Comparison of ENCODE assay signal across 15 mouse cellular contexts in genomic region chr11:43632566-43632965, GRCm38 (mm10). TPM values are rescaled to one million over a fixed set of nuclear protein-coding genes. Genes with fewer than 3 reads are reported as not detected.
A peak's percentile ranks its signal among the peaks of the same experiment; 100 is the strongest.
DNase-seq lines count a peak whose midpoint lies in the region; ATAC-seq and TF ChIP-seq lines count a peak whose summit lies in the region.
"Had no signal": no experiment of that assay in that cellular context is flagged by ENCODE, and none has a peak within 500 bp of the region (broad histone marks: within the 10 kb centered on the region; RNA-seq: fewer than 3 reads in every experiment).

No protein-coding gene starts in this region.

- WGBS in hindbrain, embryonic 15.5 days: 68% methylated on average over 4 of the region's 4 CpGs
- WGBS in hindbrain, embryonic 14.5 days: 67% methylated on average over 4 of the region's 4 CpGs
- WGBS in midbrain, embryonic 13.5 days: 53% methylated on average over 4 of the region's 4 CpGs
- WGBS in midbrain, embryonic 10.5 days: 56% methylated on average over 4 of the region's 4 CpGs

- H3K36me3 ChIP-seq in hindbrain, embryonic 15.5 days: no peaks in the 10 kb centered on the region
- H3K36me3 ChIP-seq in hindbrain, embryonic 14.5 days (replicated peaks; ENCODE audit: control insufficient read depth, insufficient read depth): no peaks in the 10 kb centered on the region
- no peaks in the 10 kb centered on the region for H3K36me3 ChIP-seq in midbrain, embryonic 13.5 days
- H3K36me3 ChIP-seq in midbrain, embryonic 10.5 days: no peaks in the 10 kb centered on the region
- no peaks in the 10 kb centered on the region for H3K36me3 ChIP-seq in myocyte (ENCODE audit: control insufficient read depth, insufficient read depth)
- H3K36me3 ChIP-seq: G1E; limb, embryonic 12.5 days had no signal

- no peak overlapping the region for H3K4me2 ChIP-seq in hindbrain, embryonic 15.5 days
- H3K4me2 ChIP-seq in hindbrain, embryonic 14.5 days (replicated peaks): no peak overlapping the region
- no peak overlapping the region for H3K4me2 ChIP-seq in midbrain, embryonic 13.5 days (replicated peaks)
- H3K4me2 ChIP-seq in myocyte (ENCODE audit: low read depth): peak overlapping the region; percentile 6
- H3K4me2 ChIP-seq: limb, embryonic 12.5 days had no signal

- 0 out of 2 replicates have a peak overlapping the region, but pooled peaks have one; percentile 46 for H3K27ac ChIP-seq in hindbrain, embryonic 15.5 days (replicated peaks)
- H3K27ac ChIP-seq in hindbrain, embryonic 14.5 days: no peak overlapping the region
- H3K27ac ChIP-seq in midbrain, embryonic 13.5 days: 0 out of 2 replicates have a peak overlapping the region, but pooled peaks have one; percentile 7
- no peak overlapping the region for H3K27ac ChIP-seq in midbrain, embryonic 10.5 days (replicated peaks)
- H3K27ac ChIP-seq: limb, embryonic 12.5 days had no signal

- DNase-seq in hindbrain, embryonic 14.5 days (ENCODE audit: low spot score): no peak
- DNase-seq in midbrain, embryonic 10.5 days (ENCODE audit: low spot score): no peak
- DNase-seq in embryo, embryonic 10 days (ENCODE audit: low spot score): no peak
- no peak for DNase-seq in retina, postnatal 1 day
- DNase-seq: midbrain, embryonic 14.5 days; thymus, postnatal 25 days had no signal

- no peak for ATAC-seq in hindbrain, embryonic 15.5 days (ENCODE audit: low FRiP score, low read depth)
- ATAC-seq in hindbrain, embryonic 14.5 days (ENCODE audit: low FRiP score): no peak
- ATAC-seq in midbrain, embryonic 13.5 days: no peak
- peak; percentile 89 for ATAC-seq in granulocyte monocyte progenitor cell, adult 5-6 weeks (replicated peaks; ENCODE audit: poor library complexity, severe bottlenecking)

- H3K79me2 ChIP-seq in myocyte (ENCODE audit: control insufficient read depth, insufficient read depth): no peaks in the 10 kb centered on the region

- no peak overlapping the region for H3K4me3 ChIP-seq in hindbrain, embryonic 15.5 days
- no peak overlapping the region for H3K4me3 ChIP-seq in hindbrain, embryonic 14.5 days (replicated peaks; ENCODE audit: low read length)
- no peak overlapping the region for H3K4me3 ChIP-seq in midbrain, embryonic 13.5 days (replicated peaks)
- no peak overlapping the region for H3K4me3 ChIP-seq in midbrain, embryonic 10.5 days
- H3K4me3 ChIP-seq in myocyte: no peak overlapping the region
- H3K4me3 ChIP-seq: limb, embryonic 12.5 days had no signal

- no peak overlapping the region for H3ac ChIP-seq in myocyte (ENCODE audit: control insufficient read depth, insufficient read length)

- no peak overlapping the region for H3K9ac ChIP-seq in hindbrain, embryonic 15.5 days
- no peak overlapping the region for H3K9ac ChIP-seq in hindbrain, embryonic 14.5 days
- no peak overlapping the region for H3K9ac ChIP-seq in midbrain, embryonic 13.5 days (replicated peaks)
- H3K9ac ChIP-seq: limb, embryonic 12.5 days had no signal

- no peak for TF ChIP-seq POLR2A in myocyte (IDR thresholded peaks at IDR 0.05; ENCODE audit: insufficient read length, low read depth)

- no peaks in the 10 kb centered on the region for H3K27me3 ChIP-seq in hindbrain, embryonic 15.5 days
- H3K27me3 ChIP-seq in hindbrain, embryonic 14.5 days (ENCODE audit: control insufficient read depth, insufficient read depth, low read length): no peaks in the 10 kb centered on the region
- H3K27me3 ChIP-seq in midbrain, embryonic 13.5 days: no peaks in the 10 kb centered on the region
- no peaks in the 10 kb centered on the region for H3K27me3 ChIP-seq in midbrain, embryonic 10.5 days (ENCODE audit: low read depth, poor library complexity, severe bottlenecking)
- H3K27me3 ChIP-seq in myocyte (ENCODE audit: control insufficient read depth, insufficient read depth, insufficient read length): no peaks in the 10 kb centered on the region
- H3K27me3 ChIP-seq: limb, embryonic 12.5 days had no signal

- H3K9me3 ChIP-seq in hindbrain, embryonic 15.5 days: no peaks in the 10 kb centered on the region
- no peaks in the 10 kb centered on the region for H3K9me3 ChIP-seq in hindbrain, embryonic 14.5 days (ENCODE audit: control insufficient read depth, low read length)
- H3K9me3 ChIP-seq in midbrain, embryonic 13.5 days: no peaks in the 10 kb centered on the region
- H3K9me3 ChIP-seq in midbrain, embryonic 10.5 days (replicated peaks): no peaks in the 10 kb centered on the region
- H3K9me3 ChIP-seq: G1E; limb, embryonic 12.5 days had no signal

- peaks cover 9% of the 10 kb centered on the region for H3K4me1 ChIP-seq in hindbrain, embryonic 15.5 days (replicated peaks)
- peaks cover 14% of the 10 kb centered on the region for H3K4me1 ChIP-seq in hindbrain, embryonic 14.5 days (replicated peaks; ENCODE audit: control insufficient read depth, insufficient read depth, low read length)
- H3K4me1 ChIP-seq in midbrain, embryonic 13.5 days (replicated peaks): peaks cover 16% of the 10 kb centered on the region
- H3K4me1 ChIP-seq in midbrain, embryonic 10.5 days: peaks cover 29% of the 10 kb centered on the region

TF ChIP-seq in myocyte, 11 proteins besides CTCF, POLR2A, EP300 and RAD21:
- TF ChIP-seq MYOG (IDR thresholded peaks at IDR 0.05; ENCODE audit: control insufficient read depth in 1 of 3, insufficient read depth in 1 of 3, insufficient read length in 2 of 3, low read depth in 2 of 3) (no peak), MYOD1 (IDR thresholded peaks at IDR 0.05; ENCODE audit: control insufficient read depth in 1 of 3, insufficient read length in 2 of 3, low read depth in 2 of 3) (no peak), REST (IDR thresholded peaks at IDR 0.05; ENCODE audit: insufficient read depth, insufficient read length) (no peak), SRF (IDR thresholded peaks at IDR 0.05; ENCODE audit: control insufficient read depth, insufficient read length, low read depth) (no peak), TCF3 (IDR thresholded peaks at IDR 0.05; ENCODE audit: insufficient read length, low read depth) (no peak), CEBPB (IDR thresholded peaks at IDR 0.05; ENCODE audit: insufficient read depth, poor library complexity, severe bottlenecking) (no peak), TCF12 (IDR thresholded peaks at IDR 0.05; ENCODE audit: insufficient read depth, poor library complexity, severe bottlenecking) (no peak), MAX (IDR thresholded peaks at IDR 0.05; ENCODE audit: low read depth) (no peak), POLR2AphosphoS2 (IDR thresholded peaks at IDR 0.05; ENCODE audit: insufficient read length, low read depth) (no peak)
TF ChIP-seq in myocyte: peak in this region for 0.

RNA-seq across cellular contexts. Expression of gene Fabp6, which starts 31.2 kb away (rescaled TPM):
- not detected in 2 replicates for polyA plus RNA-seq in hindbrain, embryonic 15.5 days (2015; fragmentation: Nextera tagmentation; extraction: Ambion mirVana)
- not detected in 2 replicates for polyA plus RNA-seq in hindbrain, embryonic 14.5 days (2014; fragmentation: Nextera tagmentation; extraction: Ambion mirVana)
- polyA plus RNA-seq in midbrain, embryonic 13.5 days (2015; fragmentation: Nextera tagmentation; extraction: Ambion mirVana): not detected in 2 replicates
- polyA plus RNA-seq in midbrain, embryonic 10.5 days (2016; fragmentation: Nextera tagmentation; extraction: Ambion mirVana): not detected in 2 replicates
- not detected in 2 replicates for total RNA-seq in granulocyte monocyte progenitor cell, adult 5-6 weeks (2014; fragmentation: Nextera tagmentation)
- not detected in 2 replicates for total RNA-seq in granulocyte monocyte progenitor cell, adult 5-6 weeks (2017)
- not detected for polyA plus RNA-seq in myocyte (2012; fragmentation: generic; extraction: Trizol)
- total RNA-seq: G1E; gastrocnemius, postnatal 4 days had no signal
- polyA plus RNA-seq: brain, embryonic 14.5 days; embryonic facial prominence, embryonic 14.5 days; G1E; limb, embryonic 12.5 days; midbrain, embryonic 14.5 days had no signal

RNA-seq across cellular contexts. Expression of gene 4933415A04Rik, which starts 45.7 kb away (rescaled TPM):
- 3.4 and 3.8 TPM in 2 replicates for polyA plus RNA-seq in hindbrain, embryonic 15.5 days (2015; fragmentation: Nextera tagmentation; extraction: Ambion mirVana)
- 2.2 and 3.3 TPM in 2 replicates for polyA plus RNA-seq in hindbrain, embryonic 14.5 days (2014; fragmentation: Nextera tagmentation; extraction: Ambion mirVana)
- polyA plus RNA-seq in midbrain, embryonic 13.5 days (2015; fragmentation: Nextera tagmentation; extraction: Ambion mirVana): 6.6 and 7.2 TPM in 2 replicates
- polyA plus RNA-seq in midbrain, embryonic 10.5 days (2016; fragmentation: Nextera tagmentation; extraction: Ambion mirVana): 12.1 and 14.2 TPM in 2 replicates
- total RNA-seq in granulocyte monocyte progenitor cell, adult 5-6 weeks (2014; fragmentation: Nextera tagmentation): not detected in 2 replicates
- total RNA-seq in granulocyte monocyte progenitor cell, adult 5-6 weeks (2017): not detected in 2 replicates
- polyA plus RNA-seq in myocyte (2012; fragmentation: generic; extraction: Trizol): not detected
- total RNA-seq: G1E had no signal
- polyA plus RNA-seq: G1E had no signal

RNA-seq across cellular contexts. Expression of gene Pwwp2a, which starts 49.2 kb away (rescaled TPM):
- 26.8 and 31.5 TPM in 2 replicates for polyA plus RNA-seq in hindbrain, embryonic 15.5 days (2015; fragmentation: Nextera tagmentation; extraction: Ambion mirVana)
- 42.1 and 42.7 TPM in 2 replicates for polyA plus RNA-seq in hindbrain, embryonic 14.5 days (2014; fragmentation: Nextera tagmentation; extraction: Ambion mirVana)
- 30.1 and 36.3 TPM in 2 replicates for polyA plus RNA-seq in midbrain, embryonic 13.5 days (2015; fragmentation: Nextera tagmentation; extraction: Ambion mirVana)
- 28.9 and 31.0 TPM in 2 replicates for polyA plus RNA-seq in midbrain, embryonic 10.5 days (2016; fragmentation: Nextera tagmentation; extraction: Ambion mirVana)
- total RNA-seq in granulocyte monocyte progenitor cell, adult 5-6 weeks (2014; fragmentation: Nextera tagmentation): 39.0 and 48.2 TPM in 2 replicates
- total RNA-seq in granulocyte monocyte progenitor cell, adult 5-6 weeks (2017): 29.1 and 42.0 TPM in 2 replicates
- 4.9 TPM for polyA plus RNA-seq in myocyte (2012; fragmentation: generic; extraction: Trizol)

Comparison
In these comparisons a context has a peak if more than half of its experiments do, and no peak if none do; other contexts are left out.
1. H3K27ac ChIP-seq: peak in hindbrain, embryonic 15.5 days (single experiment) and midbrain, embryonic 13.5 days (single experiment); none in hindbrain, embryonic 14.5 days (single experiment) and midbrain, embryonic 10.5 days (single experiment).